Mouse (Mus musculus): ENCODE measurements around the gene Myo18a. TPM values are rescaled to one million over a fixed set of nuclear protein-coding genes. Genes with fewer than 3 reads are reported as not detected.
A peak's percentile ranks its signal among the peaks of the same experiment; 100 is the strongest.

Gene Myo18a
- polyA plus RNA-seq, 1 experiment from 2014 or later: 56.3 TPM

DNA sequence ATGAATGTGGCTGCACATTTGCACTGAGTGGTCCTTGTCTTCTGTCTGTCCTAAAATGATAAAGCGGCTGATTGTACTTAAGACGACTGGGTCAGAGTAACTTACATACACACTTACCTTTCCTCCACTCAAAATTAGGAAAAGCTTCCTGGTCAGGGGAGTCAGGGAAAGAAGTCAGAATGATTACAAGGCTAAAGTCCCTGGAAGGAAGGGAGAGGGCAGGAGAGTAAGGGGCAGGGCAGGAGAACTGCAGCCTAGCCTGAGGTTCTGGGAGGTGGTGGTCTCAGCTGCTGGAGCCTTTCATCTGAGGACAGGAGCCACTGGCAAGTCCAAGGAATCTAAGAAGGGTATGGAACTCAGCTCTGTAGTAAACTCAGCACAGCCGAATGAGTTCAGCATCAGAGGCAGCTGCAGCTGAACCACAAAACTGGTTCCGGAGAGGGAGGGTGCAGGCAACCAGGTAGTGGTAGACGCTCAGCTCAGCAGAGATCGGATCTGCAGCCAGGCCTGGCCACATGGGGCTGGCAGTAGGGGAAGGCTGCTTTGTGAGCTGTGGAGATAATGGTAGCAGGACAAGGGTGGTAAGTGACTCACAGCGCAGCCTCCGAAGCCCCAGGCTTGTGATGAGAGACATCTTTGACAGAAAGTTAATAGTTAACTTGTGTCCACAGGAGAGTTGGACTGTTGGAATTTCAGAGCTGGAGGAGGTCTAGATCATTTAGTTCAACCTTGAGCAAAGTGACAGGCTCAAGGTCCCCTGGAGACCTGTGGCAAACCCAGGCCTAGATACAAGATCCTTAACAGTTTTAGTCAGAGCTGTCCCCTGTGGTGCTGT lies 9.1 kb downstream of the Myo18a start:
- Histone ChIP-seq H3K4me3 (replicated peaks) (no peak overlapping the region), H3K4me2 (replicated peaks) (no peak overlapping the region), H3K36me3 (0 out of 2 replicates have a peak, but pooled peaks cover under 1% of the 10 kb centered on the region), H3K9ac (no peak overlapping the region), H3K27ac (replicated peaks) (no peak overlapping the region), H3K27me3 (no peaks in the 10 kb centered on the region), H3K4me1 (peaks cover 7% of the 10 kb centered on the region; the same call in 1 of the 2 replicates), H3K9me3 (replicated peaks) (no peaks in the 10 kb centered on the region)
- no peak for ATAC-seq (ENCODE audit: insufficient number of reproducible peaks, low FRiP score, low TSS enrichment, low read depth)
- WGBS: 63% methylated on average over 8 of the region's 8 CpGs

DNA sequence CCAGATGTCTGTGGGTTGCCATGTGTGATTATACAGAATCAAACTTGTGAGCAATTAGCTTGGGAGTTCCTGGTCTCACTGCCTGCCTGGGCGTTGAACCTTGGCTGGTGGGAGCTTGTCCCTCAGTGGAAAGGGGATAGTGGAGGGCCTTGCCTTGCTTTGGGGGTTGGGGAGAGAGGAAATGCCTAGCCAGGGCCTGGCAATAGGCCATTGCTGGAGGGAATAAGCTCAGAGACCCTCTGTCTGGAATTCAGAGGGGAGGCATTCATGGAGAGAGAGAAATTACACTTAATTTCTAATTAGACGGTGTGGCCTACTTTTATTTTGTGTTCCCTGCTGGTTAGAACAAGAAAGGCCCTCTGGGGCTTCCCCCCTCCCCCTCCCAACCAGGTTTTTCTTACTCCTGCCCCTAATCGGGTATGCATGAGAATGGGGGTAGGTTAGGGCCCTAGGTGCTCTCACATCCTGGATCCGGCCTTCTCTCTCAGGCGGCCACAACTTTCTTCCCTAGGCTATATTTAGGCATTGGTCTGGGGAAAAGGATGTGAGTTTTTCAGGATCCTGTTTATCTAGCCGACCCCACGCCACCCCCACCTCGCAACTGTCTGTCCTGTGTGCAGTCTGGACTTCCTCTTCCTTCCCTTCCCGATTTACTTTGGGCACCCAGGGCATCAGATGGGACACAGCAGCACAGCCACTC lies 12.8 kb downstream of the Myo18a start:
- WGBS: 24% methylated on average over 9 of the region's 9 CpGs
- Histone ChIP-seq H3K27ac (replicated peaks) (no peak overlapping the region), H3K27me3 (no peaks in the 10 kb centered on the region), H3K9ac (no peak overlapping the region), H3K36me3 (peaks cover 14% of the 10 kb centered on the region), H3K4me2 (replicated peaks) (no peak overlapping the region), H3K9me3 (replicated peaks) (no peaks in the 10 kb centered on the region), H3K4me3 (replicated peaks) (no peak overlapping the region), H3K4me1 (peaks cover 7% of the 10 kb centered on the region; the same call in 1 of the 2 replicates)
- no peak for ATAC-seq (ENCODE audit: insufficient number of reproducible peaks, low FRiP score, low TSS enrichment, low read depth)

DNA sequence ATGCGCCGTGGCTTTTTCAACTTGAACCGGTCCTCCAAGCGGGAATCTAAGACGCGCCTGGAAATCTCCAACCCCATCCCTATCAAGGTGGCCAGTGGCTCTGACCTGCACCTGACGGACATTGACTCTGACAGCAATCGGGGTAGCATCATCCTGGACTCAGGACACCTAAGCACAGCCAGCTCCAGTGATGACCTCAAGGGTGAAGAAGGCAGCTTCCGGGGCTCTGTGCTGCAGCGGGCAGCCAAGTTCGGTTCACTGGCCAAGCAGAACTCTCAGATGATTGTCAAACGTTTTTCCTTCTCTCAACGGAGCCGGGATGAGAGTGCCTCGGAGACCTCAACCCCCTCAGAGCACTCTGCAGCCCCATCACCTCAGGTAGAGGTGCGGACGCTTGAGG lies 14.4 kb downstream of the Myo18a start:
- 93% methylated on average over 17 of the region's 17 CpGs for WGBS
- no peak overlapping the region for H3K9ac ChIP-seq

DNA sequence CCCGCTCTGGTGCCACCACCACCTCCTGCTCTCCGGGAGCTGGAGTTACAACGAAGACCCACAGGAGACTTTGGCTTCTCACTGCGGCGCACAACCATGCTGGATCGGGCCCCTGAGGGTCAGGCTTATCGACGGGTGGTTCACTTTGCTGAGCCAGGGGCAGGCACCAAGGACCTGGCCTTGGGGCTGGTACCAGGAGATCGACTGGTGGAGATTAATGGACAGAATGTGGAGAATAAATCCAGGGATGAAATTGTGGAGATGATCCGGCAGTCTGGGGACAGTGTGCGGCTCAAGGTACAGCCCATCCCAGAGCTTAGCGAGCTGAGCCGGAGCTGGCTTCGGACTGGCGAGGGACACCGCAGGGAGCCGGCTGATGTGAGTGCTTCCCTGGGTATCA lies 14.9 kb downstream of the Myo18a start:
- no peak overlapping the region for H3K4me2 ChIP-seq (replicated peaks)
- ATAC-seq (ENCODE audit: insufficient number of reproducible peaks, low FRiP score, low TSS enrichment, low read depth): no peak
- H3K4me3 ChIP-seq (replicated peaks): no peak overlapping the region
- peaks cover 19% of the 10 kb centered on the region for H3K4me1 ChIP-seq
- H3K9me3 ChIP-seq (replicated peaks): no peaks in the 10 kb centered on the region
- H3K27ac ChIP-seq (replicated peaks): no peak overlapping the region
- H3K9ac ChIP-seq: no peak overlapping the region
- peaks cover 14% of the 10 kb centered on the region for H3K36me3 ChIP-seq
- H3K27me3 ChIP-seq: no peaks in the 10 kb centered on the region
- 91% methylated on average over 17 of the region's 17 CpGs for WGBS

More for the DNA sequence above, 14.4 kb downstream of the Myo18a start:
- no peak for ATAC-seq (ENCODE audit: insufficient number of reproducible peaks, low FRiP score, low TSS enrichment, low read depth)
- Histone ChIP-seq H3K9me3 (replicated peaks) (no peaks in the 10 kb centered on the region), H3K27ac (replicated peaks) (no peak overlapping the region), H3K36me3 (peaks cover 14% of the 10 kb centered on the region), H3K27me3 (no peaks in the 10 kb centered on the region), H3K4me2 (replicated peaks) (no peak overlapping the region), H3K4me1 (peaks cover 16% of the 10 kb centered on the region; the same call in 1 of the 2 replicates), H3K4me3 (replicated peaks) (no peak overlapping the region)

DNA sequence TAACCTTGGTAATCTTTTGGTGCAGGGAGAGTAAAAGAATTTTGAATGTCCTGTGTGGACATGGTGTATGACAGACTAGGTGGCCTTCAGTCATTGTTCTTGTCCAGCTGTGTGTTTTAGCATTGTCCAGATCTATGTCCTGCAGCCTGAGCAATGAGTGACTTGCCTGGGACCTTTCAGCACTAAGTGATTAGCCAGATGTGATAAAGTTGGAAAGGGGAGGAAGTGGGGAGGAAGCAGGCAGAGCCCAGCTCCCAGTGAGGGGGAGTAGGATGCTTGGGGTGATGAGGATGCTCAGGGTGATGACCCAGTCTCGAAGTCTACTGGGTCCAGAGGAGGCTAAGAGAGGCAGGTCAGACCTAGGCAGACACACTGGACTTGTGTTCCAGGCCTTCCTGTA lies 16.2 kb downstream of the Myo18a start:
- ATAC-seq (ENCODE audit: insufficient number of reproducible peaks, low FRiP score, low TSS enrichment, low read depth): no peak
- H3K27ac ChIP-seq (replicated peaks): no peak overlapping the region
- H3K9me3 ChIP-seq (replicated peaks): no peaks in the 10 kb centered on the region
- no peak overlapping the region for H3K4me3 ChIP-seq (replicated peaks)
- H3K9ac ChIP-seq: no peak overlapping the region
- peaks cover 14% of the 10 kb centered on the region for H3K36me3 ChIP-seq
- peaks cover 32% of the 10 kb centered on the region for H3K4me1 ChIP-seq
- H3K4me2 ChIP-seq (replicated peaks): no peak overlapping the region
- H3K27me3 ChIP-seq: no peaks in the 10 kb centered on the region
- 84% methylated on average over 1 of the region's 1 CpGs for WGBS

- no peak overlapping the region for H3K4me3 ChIP-seq (replicated peaks)
- H3K9ac ChIP-seq: no peak overlapping the region
- no peak overlapping the region for H3K4me2 ChIP-seq (replicated peaks)
- 71% methylated on average over 7 of the region's 7 CpGs for WGBS
- H3K27ac ChIP-seq (replicated peaks): no peak overlapping the region
- peaks cover 44% of the 10 kb centered on the region for H3K4me1 ChIP-seq
- H3K9me3 ChIP-seq (replicated peaks): no peaks in the 10 kb centered on the region
- H3K36me3 ChIP-seq: peaks cover 14% of the 10 kb centered on the region
- H3K27me3 ChIP-seq: no peaks in the 10 kb centered on the region
- no peak for ATAC-seq (ENCODE audit: insufficient number of reproducible peaks, low FRiP score, low TSS enrichment, low read depth)
Observed at GRCm38 (mm10) chr11:77781088-77781487, 18.0 kb downstream of the Myo18a start.

GRCm38 (mm10) chr11:77782104-77782815 lies 19.2 kb downstream of the Myo18a start:
- no peak overlapping the region for H3K4me3 ChIP-seq (replicated peaks)
- no peaks in the 10 kb centered on the region for H3K9me3 ChIP-seq (replicated peaks)
- H3K27ac ChIP-seq (replicated peaks): 0 out of 2 replicates have a peak overlapping the region, but pooled peaks have one; percentile 89
- H3K9ac ChIP-seq: no peak overlapping the region
- H3K36me3 ChIP-seq: peaks cover 12% of the 10 kb centered on the region
- H3K4me2 ChIP-seq (replicated peaks): no peak overlapping the region
- 80% methylated on average over 7 of the region's 7 CpGs for WGBS
- ATAC-seq (ENCODE audit: insufficient number of reproducible peaks, low FRiP score, low TSS enrichment, low read depth): no peak
- no peaks in the 10 kb centered on the region for H3K27me3 ChIP-seq
- peaks cover 51% of the 10 kb centered on the region for H3K4me1 ChIP-seq

GRCm38 (mm10) chr11:77783211-77783746 lies 20.2 kb downstream of the Myo18a start:
- peaks cover 2% of the 10 kb centered on the region for H3K36me3 ChIP-seq
- H3K27ac ChIP-seq (replicated peaks): peak overlapping the region; percentile 89
- peak overlapping the region; percentile 25; the same call in 1 of the 2 replicates for H3K4me2 ChIP-seq (replicated peaks)
- WGBS: 32% methylated on average over 10 of the region's 10 CpGs
- no peak overlapping the region for H3K9ac ChIP-seq
- peak; percentile 77 for ATAC-seq (ENCODE audit: insufficient number of reproducible peaks, low FRiP score, low TSS enrichment, low read depth)
- H3K9me3 ChIP-seq (replicated peaks): no peaks in the 10 kb centered on the region
- no peak overlapping the region for H3K4me3 ChIP-seq (replicated peaks)
- peaks cover 51% of the 10 kb centered on the region for H3K4me1 ChIP-seq
- H3K27me3 ChIP-seq: no peaks in the 10 kb centered on the region

- Histone ChIP-seq H3K36me3 (no peaks in the 10 kb centered on the region), H3K4me3 (replicated peaks) (no peak overlapping the region), H3K4me1 (peaks cover 51% of the 10 kb centered on the region), H3K9me3 (replicated peaks) (no peaks in the 10 kb centered on the region), H3K27me3 (no peaks in the 10 kb centered on the region), H3K9ac (no peak overlapping the region), H3K4me2 (replicated peaks) (peak overlapping the region; percentile 25; the same call in 1 of the 2 replicates), H3K27ac (replicated peaks) (peak overlapping the region; percentile 89)
- WGBS: 34% methylated on average over 18 of the region's 18 CpGs
- ATAC-seq (ENCODE audit: insufficient number of reproducible peaks, low FRiP score, low TSS enrichment, low read depth): peak; percentile 53
Observed at GRCm38 (mm10) chr11:77783747-77784646, 21.0 kb downstream of the Myo18a start.

DNA sequence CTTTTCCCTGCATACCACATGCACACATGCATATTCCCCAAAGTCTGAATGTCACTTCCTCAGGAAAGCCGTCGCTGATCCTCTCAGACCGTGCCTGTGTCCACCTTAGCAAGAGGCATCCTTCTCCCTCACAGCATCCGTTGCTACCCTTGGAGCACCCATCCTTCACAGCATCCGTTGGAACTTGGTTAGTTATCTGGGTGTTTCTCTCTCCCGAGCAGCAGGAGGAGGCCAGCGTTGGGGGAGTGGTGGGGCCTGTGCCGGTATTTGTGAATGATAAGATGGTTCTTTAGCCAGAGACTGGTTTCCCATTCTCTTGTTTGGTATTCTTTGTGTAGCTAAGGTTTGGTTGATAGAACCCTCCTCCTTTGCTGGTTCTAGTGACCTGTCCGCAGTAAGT lies 21.8 kb downstream of the Myo18a start:
- H3K9me3 ChIP-seq (replicated peaks): no peaks in the 10 kb centered on the region
- WGBS: 76% methylated on average over 9 of the region's 9 CpGs
- no peak for ATAC-seq (ENCODE audit: insufficient number of reproducible peaks, low FRiP score, low TSS enrichment, low read depth)
- H3K27me3 ChIP-seq: no peaks in the 10 kb centered on the region
- no peaks in the 10 kb centered on the region for H3K36me3 ChIP-seq
- no peak overlapping the region for H3K9ac ChIP-seq
- no peak overlapping the region for H3K4me2 ChIP-seq (replicated peaks)
- peaks cover 54% of the 10 kb centered on the region for H3K4me1 ChIP-seq
- peak overlapping the region; percentile 89 for H3K27ac ChIP-seq (replicated peaks)
- no peak overlapping the region for H3K4me3 ChIP-seq (replicated peaks)

Measured in embryonic facial prominence, embryonic 15.5 days (tissue).